Mouse (Mus musculus): ENCODE data around the gene Cela3b. TPM values are rescaled to one million over a fixed set of nuclear protein-coding genes. Genes with fewer than 3 reads are reported as not detected.
"Not testable (repeated sequence)": the region's sequence is repeated elsewhere in the genome, so short reads cannot be mapped to it uniquely, and the experiment has no call there.

The Cela3b gene
- total RNA-seq, 2 experiments from 2014 or later, result not detected

- DNase-seq (ENCODE audit: extremely low spot score in 1 of 2, low spot score in 1 of 2), result not testable (repeated sequence)
Observed at GRCm38 (mm10) chr4:137432700-137433550, 2.6 kb upstream of the Cela3b start.

GRCm38 (mm10) chr4:137417712-137418564 is 12.4 kb downstream of the Cela3b start:
- DNase-seq (ENCODE audit: extremely low spot score in 1 of 2, low spot score in 1 of 2), result no peak

GRCm38 (mm10) chr4:137414936-137415335 is 15.4 kb downstream of the Cela3b start:
- no peak for DNase-seq (ENCODE audit: extremely low spot score in 1 of 2, low spot score in 1 of 2)

- DNase-seq (ENCODE audit: extremely low spot score in 1 of 2, low spot score in 1 of 2), result not testable (repeated sequence)
Observed at GRCm38 (mm10) chr4:137412185-137412709, 18.1 kb downstream of the Cela3b start.

GRCm38 (mm10) chr4:137409691-137410090 is 20.6 kb downstream of the Cela3b start, which contains the start of gene Cela3a:
Cela3a (minus strand) TSS chr4:137409791.
- DNase-seq (ENCODE audit: extremely low spot score in 1 of 2, low spot score in 1 of 2), result no peak

- no peak for DNase-seq (ENCODE audit: extremely low spot score in 1 of 2, low spot score in 1 of 2)
Observed at GRCm38 (mm10) chr4:137405571-137405970, 24.8 kb downstream of the Cela3b start.

- DNase-seq (ENCODE audit: extremely low spot score in 1 of 2, low spot score in 1 of 2), result no peak
Observed at GRCm38 (mm10) chr4:137396641-137397525, 33.5 kb downstream of the Cela3b start.

- no peak for DNase-seq (ENCODE audit: extremely low spot score in 1 of 2, low spot score in 1 of 2)
Observed at GRCm38 (mm10) chr4:137393378-137394135, 36.8 kb downstream of the Cela3b start.

- DNase-seq (ENCODE audit: extremely low spot score in 1 of 2, low spot score in 1 of 2), result no peak
Observed at GRCm38 (mm10) chr4:137392874-137393273, 37.5 kb downstream of the Cela3b start.

GRCm38 (mm10) chr4:137391287-137391686 is 39.1 kb downstream of the Cela3b start:
- no peak for DNase-seq (ENCODE audit: extremely low spot score in 1 of 2, low spot score in 1 of 2)

- DNase-seq (ENCODE audit: extremely low spot score in 1 of 2, low spot score in 1 of 2), result no peak
Observed at GRCm38 (mm10) chr4:137390196-137390595, 40.1 kb downstream of the Cela3b start.

- DNase-seq (ENCODE audit: extremely low spot score in 1 of 2, low spot score in 1 of 2), result no peak
Observed at GRCm38 (mm10) chr4:137388983-137389382, 41.4 kb downstream of the Cela3b start.

GRCm38 (mm10) chr4:137388059-137388794 is 42.1 kb downstream of the Cela3b start:
- peak; percentile 60 to 75 for DNase-seq (ENCODE audit: extremely low spot score in 1 of 2, low spot score in 1 of 2)

- no peak for DNase-seq (ENCODE audit: extremely low spot score in 1 of 2, low spot score in 1 of 2)
Observed at GRCm38 (mm10) chr4:137387482-137388058, 42.8 kb downstream of the Cela3b start.

GRCm38 (mm10) chr4:137380702-137381605 is 49.4 kb downstream of the Cela3b start:
- DNase-seq (ENCODE audit: extremely low spot score in 1 of 2, low spot score in 1 of 2), result no peak

- no peak for DNase-seq (ENCODE audit: extremely low spot score in 1 of 2, low spot score in 1 of 2)
Observed at GRCm38 (mm10) chr4:137379713-137380255, 50.6 kb downstream of the Cela3b start.

- DNase-seq (ENCODE audit: extremely low spot score in 1 of 2, low spot score in 1 of 2), result no peak
Observed at GRCm38 (mm10) chr4:137379085-137379484, 51.3 kb downstream of the Cela3b start.

Measured in layer of hippocampus, postnatal 25 days (tissue).